Mouse (Mus musculus) cortical plate, adult 2 months (tissue): Measurements from ENCODE around the gene Havcr2.

Experiments used
- CTCF ChIP-seq: fragments of 200-500 bp; IDR thresholded peaks from 2 replicates; pipeline ENCODE4 v1.5.1; 2011; ENCODE audit warnings: mild to moderate bottlenecking, control low read depth, low read length; ENCODE audit not compliant: insufficient read depth; ENCODE audit errors: extremely low read depth
- POLR2A ChIP-seq: fragments of 200-500 bp; IDR thresholded peaks from 2 replicates; pipeline ENCODE4 v1.6.1; 2011; ENCODE audit warnings: mild to moderate bottlenecking, low read length, control low read depth; ENCODE audit not compliant: insufficient read depth; ENCODE audit errors: extremely low read depth

DNA sequence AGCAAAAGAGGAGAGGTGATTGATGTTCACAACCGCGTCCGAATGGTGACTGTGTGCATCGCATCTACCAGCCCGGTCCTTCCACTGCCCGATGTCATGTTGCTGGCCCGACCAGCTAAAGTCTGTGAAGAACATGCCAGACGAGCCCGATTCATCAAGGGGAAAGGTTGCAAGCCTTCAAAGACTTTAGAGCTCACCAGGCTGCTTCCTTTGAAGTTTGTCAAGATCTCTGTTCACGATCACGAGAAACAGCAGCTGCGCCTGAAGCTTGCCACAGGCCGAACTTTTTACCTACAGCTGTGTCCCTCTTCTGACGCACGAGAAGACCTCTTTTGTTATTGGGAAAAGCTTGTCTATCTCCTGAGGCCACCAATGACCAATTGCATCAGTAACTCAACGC, 49.7 kb upstream of the Havcr2 start:
- no peak for TF ChIP-seq CTCF
- no peak for TF ChIP-seq POLR2A
